Mouse (Mus musculus): ENCODE data around the gene Acaca.
"Not testable (repeated sequence)": the region's sequence is repeated elsewhere in the genome, so short reads cannot be mapped to it uniquely, and the experiment has no call there.

The Acaca gene

DNA sequence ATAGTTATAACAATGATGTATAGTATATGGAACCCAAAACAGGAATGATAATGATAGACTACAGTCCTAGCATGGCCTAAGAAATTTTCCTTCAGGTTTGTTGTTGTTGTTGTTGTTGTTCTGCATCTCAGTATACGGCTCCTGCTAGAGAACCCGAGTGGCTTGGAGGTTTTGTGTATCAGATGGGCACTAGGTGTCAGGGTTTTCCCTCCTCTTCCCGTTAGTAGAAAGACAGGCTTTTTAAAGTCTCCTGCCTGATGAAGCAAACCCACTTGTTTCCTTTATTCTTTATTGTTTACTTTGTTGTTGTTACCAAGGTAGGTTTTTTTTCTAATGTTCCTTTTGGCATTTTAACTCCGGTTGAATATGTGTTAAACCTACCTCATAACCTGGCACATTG is 197.6 kb downstream of the Acaca start:
- no peak for DNase-seq (ENCODE audit: low read depth in 2 of 2, low spot score in 2 of 2)

DNA sequence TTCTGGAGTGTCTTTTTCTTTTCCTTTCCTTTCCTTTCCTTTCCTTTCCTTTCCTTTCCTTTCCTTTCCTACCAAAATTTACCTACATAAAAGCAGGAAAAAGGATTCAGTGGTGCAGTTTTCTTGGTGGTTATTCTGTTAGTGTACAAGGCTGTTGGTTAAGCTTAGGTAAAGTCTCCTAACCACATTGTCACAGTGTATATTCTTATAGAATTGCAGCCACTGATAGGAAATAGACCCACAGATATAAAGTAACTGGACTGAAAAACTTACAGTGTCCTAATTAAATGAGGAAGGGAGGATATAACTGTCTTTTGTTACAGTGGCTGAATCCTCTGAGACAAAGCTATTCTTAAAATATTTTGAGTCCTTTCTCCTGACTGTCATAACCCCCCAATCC is 202.9 kb downstream of the Acaca start:
- DNase-seq (ENCODE audit: low read depth in 2 of 2, low spot score in 2 of 2): no peak

DNA sequence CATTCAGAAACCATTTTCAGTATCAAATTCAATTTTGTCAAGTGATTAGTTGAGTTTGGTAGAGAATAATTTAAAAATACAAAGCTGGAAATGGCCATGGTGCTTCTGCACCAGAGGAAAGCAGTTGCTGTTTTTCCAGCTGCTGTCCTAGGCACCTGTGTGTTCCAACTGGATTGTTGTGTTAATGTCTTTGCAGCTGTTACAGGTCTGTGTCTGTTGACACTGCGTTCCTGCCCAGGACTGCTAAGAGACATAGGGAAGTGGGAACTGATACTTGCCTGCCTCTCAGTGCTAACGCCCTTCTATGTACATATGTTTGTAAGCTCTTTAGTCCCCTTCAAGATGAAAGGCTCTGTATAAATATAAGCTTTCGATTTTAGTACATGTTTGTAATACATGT is 203.4 kb downstream of the Acaca start:
- no peak for DNase-seq (ENCODE audit: low read depth in 2 of 2, low spot score in 2 of 2)

DNA sequence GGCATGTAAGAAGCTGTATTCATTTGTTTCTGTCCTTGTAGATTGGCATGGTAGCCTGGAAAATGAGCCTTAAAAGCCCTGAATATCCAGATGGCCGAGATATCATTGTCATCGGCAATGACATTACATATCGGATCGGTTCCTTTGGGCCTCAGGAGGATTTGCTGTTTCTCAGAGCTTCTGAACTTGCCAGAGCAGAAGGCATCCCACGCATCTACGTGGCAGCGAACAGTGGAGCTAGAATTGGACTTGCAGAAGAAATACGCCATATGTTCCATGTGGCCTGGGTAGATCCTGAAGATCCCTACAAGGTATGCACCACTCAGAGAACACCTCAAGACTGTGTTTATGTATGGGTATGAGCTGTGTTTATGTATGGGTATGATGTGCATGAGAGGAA is 208.8 kb downstream of the Acaca start:
- not testable (repeated sequence) for DNase-seq (ENCODE audit: low read depth in 2 of 2, low spot score in 2 of 2)

DNA sequence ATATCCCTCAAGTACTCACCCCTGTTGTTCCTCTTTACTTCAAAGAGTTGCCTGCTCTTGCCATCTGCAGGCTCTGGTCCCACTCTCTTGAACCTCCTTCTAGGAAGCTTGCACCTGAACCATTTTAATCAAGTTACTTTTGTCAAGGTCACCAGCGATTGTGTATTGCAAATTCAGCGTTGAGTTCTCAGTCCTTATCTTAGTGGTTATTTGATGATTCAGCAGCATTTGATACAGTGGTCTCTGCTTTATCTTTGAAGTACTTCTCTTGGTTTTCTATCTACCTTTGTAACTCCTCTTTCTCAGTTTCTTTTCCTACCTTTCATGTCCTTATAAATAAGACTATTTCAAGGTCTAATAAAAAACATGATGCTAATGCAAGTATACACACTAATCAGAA is 211.2 kb downstream of the Acaca start:
- no peak for DNase-seq (ENCODE audit: low read depth in 2 of 2, low spot score in 2 of 2)

DNA sequence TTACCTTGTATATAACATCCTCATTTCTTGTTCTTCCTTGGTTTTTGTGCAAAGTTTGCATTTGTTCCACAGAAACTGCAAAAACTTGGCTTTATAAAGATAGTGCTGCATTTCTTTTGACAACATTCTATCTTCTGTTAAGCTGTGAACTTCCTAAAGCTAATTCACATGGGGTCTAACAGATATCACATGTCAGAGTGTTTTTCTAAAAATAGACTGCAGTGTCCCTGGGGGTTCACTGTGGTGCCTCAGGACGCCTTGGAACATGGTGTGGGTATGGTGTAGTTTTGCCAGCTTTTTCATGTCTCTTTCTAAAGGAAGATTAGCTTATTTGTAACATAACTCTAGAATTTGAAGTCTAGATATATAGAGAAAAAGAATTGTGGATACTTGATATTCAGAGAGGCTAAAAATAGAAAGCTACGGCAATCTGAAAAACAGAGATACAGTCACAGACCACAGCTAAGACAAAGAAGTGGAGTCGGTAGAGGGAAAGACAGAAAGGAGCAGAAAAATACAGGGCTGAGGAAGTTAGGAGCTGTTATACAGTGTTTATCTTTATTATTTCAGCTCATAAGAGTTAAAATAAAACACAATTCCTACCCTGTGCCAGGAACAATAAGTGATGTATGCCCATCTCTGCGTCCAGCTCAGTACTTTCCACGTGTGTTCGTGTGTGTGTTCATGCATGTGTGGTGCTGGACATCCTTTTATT is 215.2 kb downstream of the Acaca start:
- no peak for DNase-seq (ENCODE audit: low read depth in 2 of 2, low spot score in 2 of 2)

DNA sequence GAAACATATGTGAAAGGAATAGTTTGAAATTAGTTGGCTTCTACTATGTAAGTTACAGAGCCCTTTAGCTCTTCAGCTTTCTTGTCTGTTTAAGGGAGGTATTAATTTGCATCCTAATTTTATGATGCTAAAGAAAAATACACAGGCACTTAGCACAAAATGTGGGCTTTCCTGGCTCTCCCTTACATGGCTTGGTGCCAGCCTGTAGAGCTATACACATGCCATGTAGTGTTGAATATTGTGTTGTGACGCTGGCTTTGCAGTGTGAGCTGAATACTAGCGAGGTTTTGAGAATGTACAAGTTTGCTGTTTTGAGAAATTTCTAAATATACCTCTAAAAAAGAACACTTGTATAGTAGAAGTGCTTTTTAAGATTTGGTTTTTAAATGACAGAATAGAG is 218.3 kb downstream of the Acaca start:
- no peak for DNase-seq (ENCODE audit: low read depth in 2 of 2, low spot score in 2 of 2)

DNA sequence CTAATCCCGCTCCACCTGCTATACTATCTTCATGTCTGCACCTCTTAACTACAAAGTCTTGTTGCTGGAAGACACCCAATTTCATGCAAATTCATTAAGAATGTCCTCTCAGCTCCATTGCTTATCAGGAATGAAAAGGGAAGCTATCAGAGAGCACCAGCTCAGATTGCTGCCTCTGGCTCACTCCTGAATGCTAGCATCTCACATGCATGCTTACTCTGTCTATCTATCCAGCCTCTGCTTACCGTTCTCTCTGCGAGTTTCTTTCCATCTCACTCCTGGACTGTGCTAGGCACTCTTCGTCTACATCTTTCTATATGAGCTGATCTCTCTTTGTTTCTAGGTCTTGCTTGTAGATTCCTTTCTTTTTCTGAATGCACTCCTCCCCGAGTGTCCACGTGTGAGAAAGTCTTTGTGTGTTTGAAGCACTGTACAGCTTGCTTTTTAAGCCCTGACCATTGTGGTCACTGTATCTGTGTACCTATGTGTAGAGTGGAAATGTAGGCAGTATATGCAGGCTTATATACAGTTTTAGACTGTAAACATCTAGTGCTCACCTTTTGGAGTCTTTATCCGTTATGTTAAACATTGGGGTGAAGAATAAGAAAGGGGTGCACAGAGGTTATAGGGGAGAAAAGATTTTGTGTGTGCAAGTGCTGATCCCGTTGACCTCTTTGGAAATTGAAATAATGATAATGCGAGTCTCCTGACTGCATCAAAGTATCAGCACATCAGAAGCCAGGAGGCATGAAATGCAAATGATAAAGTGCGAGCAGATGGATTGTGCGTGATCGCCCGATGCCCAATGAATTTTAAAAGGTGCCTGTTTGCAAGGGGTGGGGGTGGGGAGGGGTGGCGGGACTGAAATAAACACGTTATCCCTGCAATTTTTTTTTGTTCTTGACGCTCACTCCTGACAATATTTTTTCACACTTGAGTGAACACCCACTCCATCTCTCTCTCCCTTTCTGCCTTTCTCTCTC is 219.7 kb downstream of the Acaca start:
- DNase-seq (ENCODE audit: low read depth in 2 of 2, low spot score in 2 of 2): no peak

DNA sequence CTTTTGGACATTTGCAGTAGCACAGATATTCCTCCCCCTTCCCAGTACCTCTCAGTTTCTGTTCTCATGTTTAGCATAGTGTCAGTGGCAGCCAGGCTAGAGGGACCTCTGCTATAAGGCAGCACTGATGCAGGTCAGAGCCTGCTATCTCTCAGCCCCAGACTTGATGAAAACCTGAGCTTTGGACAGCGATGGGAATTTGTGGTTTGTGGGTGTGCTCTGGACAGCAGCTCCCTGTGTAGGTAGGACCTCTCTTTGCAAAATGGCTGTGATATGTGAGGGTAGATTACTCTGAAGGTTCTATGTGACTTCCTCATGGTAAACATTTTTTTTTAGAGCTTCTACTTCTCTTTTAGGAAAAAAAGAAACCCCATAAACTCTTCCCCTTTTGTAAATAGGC is 221.7 kb downstream of the Acaca start:
- DNase-seq (ENCODE audit: low read depth in 2 of 2, low spot score in 2 of 2): no peak

DNA sequence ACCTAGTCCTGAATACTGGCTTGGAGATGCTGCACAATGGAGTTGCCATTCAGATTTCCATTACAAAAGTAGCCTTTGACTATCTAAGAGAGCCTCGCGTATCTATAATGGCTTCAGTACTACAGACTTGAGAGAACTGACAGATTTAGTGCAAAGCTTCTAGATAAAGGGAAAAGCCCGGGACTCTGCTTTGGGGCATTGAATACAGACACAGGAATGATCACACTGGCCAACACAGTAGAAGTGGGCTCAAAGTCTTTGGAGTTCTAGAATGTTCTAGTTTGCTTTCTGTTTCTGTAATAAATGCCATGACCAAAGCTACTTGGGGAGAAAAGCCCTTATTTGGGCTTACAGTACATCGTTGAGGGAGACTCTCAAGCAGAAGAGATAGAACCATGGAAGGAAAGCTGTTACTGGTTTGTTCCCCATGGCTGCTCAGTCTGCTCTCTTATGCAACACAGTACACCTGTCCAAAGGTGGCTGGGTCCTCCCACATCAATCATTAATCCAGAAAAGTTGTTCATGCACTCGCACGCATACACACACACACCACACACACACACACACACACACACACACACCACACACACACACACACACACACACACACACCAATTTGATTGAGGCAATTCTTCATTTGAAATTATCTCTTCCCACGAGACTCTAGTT is 223.7 kb downstream of the Acaca start:
- no peak for DNase-seq (ENCODE audit: low read depth in 2 of 2, low spot score in 2 of 2)

DNA sequence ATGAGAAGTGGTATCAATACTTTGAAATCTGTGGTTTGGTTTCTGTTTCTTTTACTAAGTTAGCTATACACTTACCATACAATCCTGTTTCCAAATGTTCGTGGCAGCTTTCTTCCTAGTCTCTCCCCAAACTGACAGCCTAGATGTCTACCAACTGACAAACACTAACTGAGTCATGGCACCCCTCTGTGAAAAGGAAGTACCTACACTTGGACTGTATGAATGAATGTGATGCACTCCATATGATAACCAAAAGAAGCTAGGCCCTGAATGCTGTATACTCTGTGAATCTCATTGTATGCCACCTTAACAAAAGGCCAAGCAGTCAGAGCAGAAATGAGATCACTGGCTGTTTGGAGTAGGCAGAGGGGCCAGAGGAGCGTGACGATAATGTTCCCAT is 227.8 kb downstream of the Acaca start:
- no peak for DNase-seq (ENCODE audit: low read depth in 2 of 2, low spot score in 2 of 2)

DNA sequence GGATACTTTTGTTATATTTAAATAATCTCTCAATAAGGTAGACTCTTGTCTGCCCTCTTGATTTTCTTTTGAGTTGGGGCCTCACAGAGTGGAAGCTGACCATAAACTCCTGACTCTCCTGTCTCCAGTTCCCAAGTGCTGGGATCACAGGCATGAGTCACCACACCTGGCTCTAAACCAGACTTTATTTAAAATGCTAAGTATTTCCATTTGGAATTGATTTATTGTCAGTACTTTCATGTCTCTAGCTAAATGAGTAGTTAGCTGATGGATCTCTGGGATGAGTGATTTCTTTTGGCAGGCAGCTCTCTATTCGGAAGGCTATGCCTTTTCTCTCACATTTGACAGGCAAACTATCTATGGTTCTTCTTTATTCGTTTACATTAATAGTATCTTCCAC is 228.3 kb downstream of the Acaca start:
- DNase-seq (ENCODE audit: low read depth in 2 of 2, low spot score in 2 of 2): no peak

DNA sequence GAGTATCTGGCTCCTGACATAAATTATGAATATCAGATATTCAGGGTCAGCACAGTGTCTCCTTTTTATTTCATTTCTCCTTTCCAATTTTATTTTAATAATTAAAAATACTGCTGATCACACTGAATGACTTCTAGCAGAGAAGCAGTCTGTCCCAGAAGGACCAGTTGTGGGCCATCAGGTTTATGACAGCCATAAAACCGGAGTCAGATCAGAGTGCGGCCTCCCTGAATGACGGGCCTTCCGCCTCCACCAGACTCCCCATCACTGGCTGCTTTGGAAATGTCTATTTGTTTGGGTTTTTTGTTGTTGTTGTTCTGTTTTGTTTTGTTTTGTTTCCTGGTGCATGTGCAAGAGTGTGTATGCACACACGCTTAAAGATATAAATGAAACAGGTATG is 232.1 kb downstream of the Acaca start:
- no peak for DNase-seq (ENCODE audit: low read depth in 2 of 2, low spot score in 2 of 2)

DNA sequence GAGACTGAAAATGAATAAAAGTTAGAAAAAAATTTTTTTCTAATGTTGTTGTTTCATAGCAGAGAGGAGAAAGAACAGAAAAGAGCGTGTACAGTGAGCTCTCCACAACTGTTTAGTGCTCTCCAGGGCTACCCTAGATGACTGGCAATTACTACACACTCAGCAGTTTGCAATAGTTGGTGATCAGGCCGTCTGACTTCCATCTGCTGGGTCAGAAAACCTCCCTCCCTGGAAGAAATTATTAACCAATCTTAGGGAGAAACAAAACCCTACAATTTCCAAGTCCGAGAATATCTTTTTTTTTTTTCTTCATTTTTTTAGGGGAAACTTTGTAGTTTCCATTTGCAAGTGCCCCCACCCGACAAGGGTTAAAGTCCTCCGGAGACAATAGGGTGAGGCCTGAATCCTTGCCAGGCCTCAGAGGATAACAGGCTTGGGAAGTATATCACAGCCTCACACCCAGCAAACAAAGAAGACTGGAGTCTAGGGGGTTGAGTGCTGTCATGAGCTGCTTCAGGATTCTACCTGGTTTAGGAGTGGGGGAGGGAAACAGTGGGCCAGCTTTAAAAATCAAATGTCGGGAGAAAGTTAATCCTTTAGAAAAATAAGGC is 233.3 kb downstream of the Acaca start:
- no peak for DNase-seq (ENCODE audit: low read depth in 2 of 2, low spot score in 2 of 2)

DNA sequence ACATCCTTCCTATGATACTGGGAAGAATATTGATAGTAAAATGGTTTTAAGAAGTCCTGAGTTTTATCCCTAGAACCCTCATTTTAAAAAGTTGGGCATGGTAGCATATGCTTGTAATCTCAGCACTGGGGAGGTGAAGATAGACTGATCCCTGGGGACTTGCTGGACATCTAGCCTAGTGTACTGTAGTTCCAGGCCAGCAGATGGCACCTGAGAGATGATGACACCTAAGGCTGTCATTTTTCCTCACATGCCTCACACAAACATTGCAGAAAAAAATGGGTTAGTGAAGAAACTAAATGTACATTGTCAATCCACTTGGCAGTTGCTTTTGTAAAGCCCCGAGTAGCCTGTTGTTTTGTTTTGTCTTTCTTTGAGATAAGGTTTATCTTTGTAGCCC is 235.8 kb downstream of the Acaca start:
- DNase-seq (ENCODE audit: low read depth in 2 of 2, low spot score in 2 of 2): no peak

DNA sequence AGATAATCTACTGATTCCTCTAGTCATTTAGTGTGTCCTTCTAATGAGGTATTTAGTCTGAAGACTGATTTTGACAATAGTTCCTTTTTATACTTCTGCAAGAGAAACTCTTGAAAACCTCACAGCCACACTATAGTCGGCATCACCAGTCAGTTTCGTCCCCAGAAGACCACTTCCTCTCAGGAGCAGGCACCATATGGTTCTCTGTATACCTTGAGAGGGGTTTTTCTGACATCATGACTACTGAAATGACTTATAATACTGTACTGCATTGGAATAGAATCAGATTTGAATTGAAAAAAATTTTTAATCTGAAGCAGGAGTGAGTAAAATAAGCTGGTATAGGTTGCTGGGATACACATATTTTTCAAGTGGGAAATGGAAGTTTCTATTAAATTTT is 239.4 kb downstream of the Acaca start:
- no peak for DNase-seq (ENCODE audit: low read depth in 2 of 2, low spot score in 2 of 2)

DNA sequence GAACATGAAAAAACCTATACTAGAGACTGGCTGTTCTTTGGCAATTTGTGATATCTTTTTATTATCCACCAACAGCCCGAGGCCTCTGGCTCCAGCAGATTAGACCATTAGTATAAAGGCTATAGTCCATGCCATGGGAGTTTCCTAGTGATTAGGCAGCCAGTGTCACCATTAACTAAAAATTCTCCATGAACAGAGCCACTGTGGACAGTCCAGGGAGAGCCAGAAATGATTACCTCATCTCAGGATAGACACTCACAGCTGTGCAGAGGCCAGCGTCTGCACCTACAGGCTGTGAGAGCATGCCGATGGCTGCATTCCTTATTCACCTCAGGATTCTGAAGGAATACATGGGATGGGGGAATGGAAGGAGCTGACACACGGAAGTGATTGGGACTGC is 243.7 kb downstream of the Acaca start:
- DNase-seq (ENCODE audit: low read depth in 2 of 2, low spot score in 2 of 2): no peak

DNA sequence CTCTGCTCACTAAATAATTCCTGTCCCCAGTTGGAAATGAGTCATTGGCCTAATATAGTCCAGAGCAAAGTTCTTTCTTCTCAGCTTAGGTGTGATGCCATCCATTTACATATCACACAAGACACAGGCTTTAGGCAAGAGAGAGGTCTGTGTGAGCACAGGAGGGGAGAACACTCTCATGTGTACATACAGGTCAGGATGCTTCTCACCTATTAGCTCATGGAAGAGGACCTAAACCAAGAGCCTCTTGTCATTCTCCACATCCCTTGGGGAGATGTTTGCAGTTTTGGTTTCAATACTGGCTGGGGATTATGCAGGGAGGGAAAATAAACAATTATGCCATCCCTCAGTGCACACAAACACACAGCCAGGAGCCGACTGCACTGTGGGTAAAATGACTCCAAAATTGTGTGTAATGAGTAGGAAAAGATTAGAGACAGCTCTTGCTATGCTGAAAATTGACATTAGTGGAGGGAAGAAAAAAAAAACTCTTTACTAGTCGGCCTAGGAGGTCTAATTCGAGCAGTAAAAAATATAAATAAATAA is 246.6 kb downstream of the Acaca start:
- no peak for DNase-seq (ENCODE audit: low read depth in 2 of 2, low spot score in 2 of 2)

DNA sequence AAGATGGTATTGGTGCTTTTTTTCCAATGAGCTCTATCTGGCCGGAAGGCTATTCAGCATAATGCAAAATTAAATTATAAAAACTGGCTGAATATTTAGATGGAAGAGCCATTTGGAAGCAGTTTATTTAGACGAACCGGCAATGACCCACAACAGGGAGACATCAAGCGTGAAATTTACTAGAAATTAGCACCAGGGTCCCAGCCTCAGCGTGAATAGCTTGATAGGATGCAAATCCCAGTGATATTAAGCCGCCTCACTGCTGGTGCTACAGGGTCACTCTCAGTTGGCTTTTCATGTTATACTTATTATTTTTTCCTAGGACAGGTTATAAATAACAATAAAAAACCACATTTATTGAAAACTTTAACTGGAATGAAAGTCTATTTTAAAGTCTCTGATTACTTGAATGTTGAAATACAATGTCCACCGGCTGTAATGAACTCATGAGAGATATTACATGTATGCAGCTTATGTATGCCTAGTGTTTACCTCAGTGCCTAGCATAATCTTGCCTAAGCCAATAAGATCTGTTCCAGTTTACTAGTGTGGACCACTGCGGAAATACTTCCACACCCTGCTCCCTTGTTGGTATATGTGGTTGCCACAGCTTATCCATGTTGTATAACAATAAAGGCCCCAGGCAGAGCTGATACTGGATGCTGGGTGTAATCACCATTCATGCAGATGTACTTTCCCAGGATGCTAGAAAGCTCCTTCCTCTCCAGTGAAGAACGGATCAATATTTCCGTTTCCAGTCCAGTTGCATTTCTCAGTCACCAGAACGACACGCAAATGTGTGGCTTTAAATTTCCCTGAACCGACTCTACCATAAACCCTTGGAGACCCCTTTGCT is 247.3 kb downstream of the Acaca start:
- DNase-seq (ENCODE audit: low read depth in 2 of 2, low spot score in 2 of 2): no peak

DNA sequence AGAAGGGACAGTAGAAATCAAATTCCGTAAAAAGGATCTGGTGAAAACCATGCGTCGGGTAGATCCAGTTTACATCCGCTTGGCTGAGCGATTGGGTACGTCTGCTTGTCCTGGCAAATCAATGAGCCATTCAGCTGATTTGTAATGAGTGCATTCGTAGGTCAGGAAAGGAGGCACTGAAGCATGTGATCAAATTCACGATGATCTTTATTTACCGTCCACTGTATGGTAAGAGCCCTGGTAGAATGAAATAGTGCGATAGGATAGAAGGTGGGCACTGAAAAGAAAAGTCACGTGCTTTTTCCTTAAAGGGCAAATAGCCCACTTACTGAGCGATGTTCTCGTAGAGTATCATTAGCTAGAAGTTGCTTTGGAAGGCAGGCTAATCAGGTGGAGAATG is 253.0 kb downstream of the Acaca start:
- no peak for DNase-seq (ENCODE audit: low read depth in 2 of 2, low spot score in 2 of 2)
